Mouse (Mus musculus): ENCODE results near the gene Tex264. TPM values are rescaled to one million over a fixed set of nuclear protein-coding genes. Genes with fewer than 3 reads are reported as not detected.

Gene Tex264
- polyA plus RNA-seq (2015; fragmentation: Nextera tagmentation; extraction: Ambion mirVana) = 72.2 and 83.3 TPM in 2 replicates

DNA sequence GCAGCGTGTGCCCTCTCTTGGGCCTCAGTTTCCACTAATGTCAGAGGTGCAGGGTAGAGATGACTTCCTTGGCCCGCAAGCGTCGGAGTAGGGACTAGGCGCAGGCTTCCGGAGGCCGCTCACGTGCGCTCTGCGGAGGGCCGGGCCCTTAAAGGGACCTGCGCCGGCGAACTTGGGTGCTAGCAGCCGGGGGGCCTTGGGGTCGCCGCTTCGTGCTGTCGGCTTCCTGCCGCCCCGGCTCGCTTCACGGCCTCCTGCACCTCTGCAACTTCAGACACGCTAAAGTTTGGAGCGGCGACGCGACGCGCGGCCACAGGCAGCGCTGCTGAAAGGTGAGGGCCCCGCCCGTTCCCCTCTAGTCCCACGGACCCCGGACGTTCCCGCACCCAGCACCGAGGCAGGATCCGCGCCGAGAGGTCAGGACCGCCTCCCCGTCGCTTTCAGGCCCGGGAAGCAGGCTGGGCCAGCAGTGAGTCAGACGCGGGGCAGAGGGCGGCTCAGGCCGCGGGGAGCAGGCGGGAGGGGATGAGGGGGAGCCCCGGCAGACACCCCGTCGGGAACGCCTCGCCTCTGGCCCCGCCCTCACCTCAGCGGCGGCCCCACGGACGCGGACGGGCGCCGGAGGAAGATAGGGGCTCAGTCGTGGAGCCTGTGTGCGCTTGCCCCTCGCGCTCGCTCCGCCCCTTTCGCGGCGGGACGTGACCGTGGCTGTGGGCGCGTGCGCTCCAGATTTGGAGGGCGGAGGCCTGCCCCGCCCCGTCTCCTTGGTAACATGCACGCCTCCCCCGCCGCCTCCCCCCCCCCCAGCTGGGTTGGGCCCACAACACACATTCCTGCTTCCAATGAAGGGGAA, at the start of gene Tex264:
Tex264 (minus strand) TSS at position 679 of the 853 bp plus-strand sequence.
- Histone ChIP-seq H3K4me3 (replicated peaks) (peak within 1 kb of the TSS; percentile 87), H3K27me3 (replicated peaks) (no peaks in the 10 kb centered on the region), H3K4me1 (peaks cover 35% of the 10 kb centered on the region), H3K27ac (replicated peaks) (peak within 1 kb of the TSS; percentile 79), H3K36me3 (peaks cover 12% of the 10 kb centered on the region), H3K4me2 (peak within 1 kb of the TSS; percentile 97), H3K9ac (replicated peaks) (peak within 1 kb of the TSS; percentile 73), H3K9me3 (replicated peaks) (no peaks in the 10 kb centered on the region)
- under 1% methylated on average over 79 of the region's 86 CpGs for WGBS
- peak; percentile 94 for ATAC-seq (ENCODE audit: low FRiP score)

DNA sequence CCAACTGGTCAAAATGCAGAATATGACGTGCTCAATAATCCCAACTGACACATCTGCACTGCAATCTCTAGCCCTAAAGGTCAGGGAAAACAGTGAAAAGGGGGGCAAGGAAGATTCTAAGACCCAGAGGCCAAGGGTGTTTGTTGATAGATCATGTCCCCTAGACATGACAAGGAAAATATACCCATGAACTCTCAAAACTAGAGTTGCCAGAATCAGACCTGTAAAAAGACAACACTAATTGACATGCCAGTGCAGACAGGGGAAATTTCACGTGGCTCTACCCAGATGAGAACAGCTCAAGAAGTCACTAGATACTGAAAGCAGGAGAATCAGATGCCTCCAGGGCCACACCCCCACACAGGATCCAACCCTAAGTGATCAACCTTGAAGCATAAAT, 48.0 kb upstream of the Tex264 start:
- no peaks in the 10 kb centered on the region for H3K9me3 ChIP-seq (replicated peaks)
- ATAC-seq (ENCODE audit: low FRiP score) = no peak
- no peaks in the 10 kb centered on the region; the same call in 1 of the 2 replicates for H3K4me1 ChIP-seq
- no peaks in the 10 kb centered on the region for H3K27me3 ChIP-seq (replicated peaks)
- H3K36me3 ChIP-seq = no peaks in the 10 kb centered on the region
- WGBS = 86% methylated on average over 2 of the region's 2 CpGs
- no peak overlapping the region for H3K4me2 ChIP-seq
- no peak overlapping the region for H3K9ac ChIP-seq (replicated peaks)
- H3K4me3 ChIP-seq (replicated peaks) = no peak overlapping the region
- H3K27ac ChIP-seq (replicated peaks) = no peak overlapping the region

DNA sequence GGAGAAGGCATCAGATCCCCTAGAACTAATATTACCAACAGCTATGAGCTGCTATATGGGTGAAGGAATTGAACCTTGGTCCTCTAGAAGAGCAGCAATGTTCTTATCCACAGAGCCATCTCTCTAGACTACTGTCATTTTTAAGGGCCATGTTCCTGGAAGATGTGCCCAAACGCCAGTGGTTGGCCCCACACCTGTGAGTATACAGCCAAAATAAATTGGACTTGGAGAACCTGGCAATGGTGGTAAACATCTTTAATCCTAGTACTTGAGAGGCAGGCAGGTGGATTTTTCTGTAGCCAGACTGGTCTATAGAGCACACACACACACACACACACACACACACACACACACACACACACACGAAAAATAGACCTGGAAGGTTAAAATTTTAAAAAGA, 43.7 kb upstream of the Tex264 start:
- no peak overlapping the region for H3K4me2 ChIP-seq
- no peaks in the 10 kb centered on the region; the same call in 1 of the 2 replicates for H3K4me1 ChIP-seq
- H3K36me3 ChIP-seq = no peaks in the 10 kb centered on the region
- 87% methylated on average over 2 of the region's 2 CpGs for WGBS
- no peak overlapping the region for H3K27ac ChIP-seq (replicated peaks)
- no peaks in the 10 kb centered on the region for H3K27me3 ChIP-seq (replicated peaks)
- H3K9ac ChIP-seq (replicated peaks) = no peak overlapping the region
- H3K4me3 ChIP-seq (replicated peaks) = no peak overlapping the region
- ATAC-seq (ENCODE audit: low FRiP score) = no peak
- no peaks in the 10 kb centered on the region for H3K9me3 ChIP-seq (replicated peaks)

DNA sequence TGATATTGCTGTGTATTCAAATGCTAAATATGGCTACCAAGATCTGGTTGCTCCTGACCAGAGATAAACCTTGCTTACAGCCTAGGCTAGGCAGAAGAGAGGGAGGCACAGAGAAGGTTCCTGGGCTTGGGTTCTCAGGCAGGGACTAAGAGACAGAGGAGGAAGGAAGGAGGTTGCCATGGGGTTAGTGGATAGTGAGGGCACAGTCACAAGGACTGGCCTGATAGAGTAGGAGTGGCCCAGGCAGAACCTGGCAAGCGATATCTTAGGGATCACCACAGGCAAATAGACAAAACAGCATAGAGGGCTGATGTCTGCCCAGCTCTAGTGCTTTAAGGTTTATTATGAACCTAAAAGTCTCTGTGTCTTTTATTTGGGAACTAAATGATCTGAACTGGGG, 41.2 kb upstream of the Tex264 start:
- H3K27me3 ChIP-seq (replicated peaks) = no peaks in the 10 kb centered on the region
- no peaks in the 10 kb centered on the region for H3K9me3 ChIP-seq (replicated peaks)
- H3K9ac ChIP-seq (replicated peaks) = no peak overlapping the region
- H3K4me2 ChIP-seq = no peak overlapping the region
- no peak overlapping the region for H3K27ac ChIP-seq (replicated peaks)
- H3K4me3 ChIP-seq (replicated peaks) = no peak overlapping the region
- no peaks in the 10 kb centered on the region; the same call in 1 of the 2 replicates for H3K4me1 ChIP-seq
- WGBS = 87% methylated on average over 1 of the region's 1 CpGs
- no peak for ATAC-seq (ENCODE audit: low FRiP score)
- H3K36me3 ChIP-seq = peaks cover 3% of the 10 kb centered on the region; the same call in 1 of the 2 replicates

DNA sequence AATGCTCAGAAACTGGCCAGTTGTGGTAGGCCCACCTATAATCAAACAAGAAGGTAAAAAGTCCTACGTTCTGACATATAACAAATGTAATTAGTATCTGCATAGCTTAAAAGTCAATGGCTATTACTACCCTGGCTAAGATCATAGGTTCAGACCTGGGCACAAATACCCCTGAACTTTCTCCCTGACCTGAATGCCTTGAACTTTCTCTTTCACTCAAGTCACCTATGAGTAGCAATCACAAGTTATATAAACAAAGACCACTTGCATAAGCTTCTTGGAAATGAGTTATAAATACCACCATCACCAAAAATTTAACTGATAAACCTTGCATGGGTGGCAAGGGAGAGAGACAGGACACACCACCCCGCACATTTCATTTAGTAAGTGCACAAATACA, 39.7 kb upstream of the Tex264 start:
- WGBS = 95% methylated on average over 2 of the region's 2 CpGs
- no peak overlapping the region for H3K9ac ChIP-seq (replicated peaks)
- ATAC-seq (ENCODE audit: low FRiP score) = no peak

DNA sequence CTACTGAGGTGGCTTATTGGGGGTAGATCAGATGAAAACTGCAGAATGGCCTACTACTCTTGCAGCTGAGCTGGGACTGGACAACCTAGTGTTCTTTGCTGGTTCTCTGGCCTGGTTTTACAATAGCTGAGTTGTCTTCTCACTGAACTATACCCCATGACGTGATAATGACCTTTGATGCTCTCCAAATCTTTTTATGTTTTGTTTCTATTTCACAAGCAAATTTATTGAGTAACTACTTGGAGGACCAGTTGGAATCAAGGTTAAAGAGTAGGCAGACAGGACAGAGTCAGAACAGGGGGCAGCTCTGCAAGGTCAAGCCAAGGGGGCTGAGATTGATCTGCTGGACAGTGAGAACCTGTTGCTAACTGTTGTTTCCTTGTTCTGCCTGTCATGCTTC, 39.1 kb upstream of the Tex264 start:
- Histone ChIP-seq H3K36me3 (peaks cover 10% of the 10 kb centered on the region), H3K27ac (replicated peaks) (no peak overlapping the region), H3K9ac (replicated peaks) (no peak overlapping the region), H3K9me3 (replicated peaks) (no peaks in the 10 kb centered on the region), H3K27me3 (replicated peaks) (no peaks in the 10 kb centered on the region), H3K4me1 (no peaks in the 10 kb centered on the region), H3K4me3 (replicated peaks) (no peak overlapping the region), H3K4me2 (no peak overlapping the region)
- ATAC-seq (ENCODE audit: low FRiP score) = no peak
- WGBS = 81% methylated on average over 1 of the region's 1 CpGs

More for the DNA sequence above, 39.7 kb upstream of the Tex264 start:
- Histone ChIP-seq H3K27me3 (replicated peaks) (no peaks in the 10 kb centered on the region), H3K4me1 (no peaks in the 10 kb centered on the region), H3K4me2 (no peak overlapping the region), H3K27ac (replicated peaks) (no peak overlapping the region), H3K4me3 (replicated peaks) (no peak overlapping the region), H3K36me3 (peaks cover 5% of the 10 kb centered on the region), H3K9me3 (replicated peaks) (no peaks in the 10 kb centered on the region)

DNA sequence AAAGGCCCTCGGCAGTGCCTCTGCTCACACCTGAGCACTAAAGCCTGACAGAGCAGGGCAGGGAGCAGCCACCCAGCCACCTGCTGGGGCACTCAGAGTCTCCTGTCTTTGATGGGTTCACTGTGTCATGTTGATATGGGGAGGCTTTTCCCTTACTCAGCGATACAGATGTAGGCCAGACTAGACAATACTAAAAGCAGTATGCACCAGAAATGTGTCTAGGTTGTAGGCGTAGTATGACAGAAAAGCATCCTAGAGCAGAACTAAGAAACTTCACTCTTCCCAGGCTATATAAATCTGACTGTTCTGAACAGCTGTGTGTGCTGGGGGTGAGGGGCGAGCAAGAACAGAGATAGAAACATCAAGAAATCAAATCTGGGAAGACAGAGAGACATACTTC, 31.0 kb upstream of the Tex264 start:
- peaks cover 68% of the 10 kb centered on the region for H3K36me3 ChIP-seq

DNA sequence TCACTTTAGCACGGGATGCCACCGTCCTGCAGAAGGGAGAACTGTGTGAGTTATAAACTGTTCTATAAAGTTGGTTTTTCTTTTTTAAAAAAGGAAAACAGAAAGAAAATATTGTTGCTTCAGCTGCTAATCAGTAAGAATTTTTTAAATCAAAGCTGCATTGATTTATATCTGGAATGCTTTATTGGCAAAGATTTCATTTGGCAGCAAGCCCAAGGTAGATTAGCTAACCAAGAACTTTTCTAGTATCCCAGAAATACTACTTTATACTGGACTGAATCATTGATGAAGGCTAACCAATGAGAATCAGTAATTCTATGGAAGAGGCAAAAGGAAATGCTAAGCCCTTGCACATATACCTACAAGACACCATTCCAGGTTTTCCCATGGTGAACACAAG, 30.5 kb upstream of the Tex264 start:
- Histone ChIP-seq H3K9me3 (replicated peaks) (no peaks in the 10 kb centered on the region), H3K27ac (replicated peaks) (no peak overlapping the region), H3K4me1 (no peaks in the 10 kb centered on the region), H3K4me3 (replicated peaks) (no peak overlapping the region), H3K9ac (replicated peaks) (no peak overlapping the region), H3K4me2 (no peak overlapping the region), H3K36me3 (peaks cover 70% of the 10 kb centered on the region), H3K27me3 (replicated peaks) (no peaks in the 10 kb centered on the region)
- no peak for ATAC-seq (ENCODE audit: low FRiP score)
- WGBS = 99% methylated on average over 2 of the region's 2 CpGs

More for the DNA sequence above, 31.0 kb upstream of the Tex264 start:
- Histone ChIP-seq H3K4me2 (no peak overlapping the region), H3K9ac (replicated peaks) (no peak overlapping the region), H3K27me3 (replicated peaks) (no peaks in the 10 kb centered on the region), H3K9me3 (replicated peaks) (no peaks in the 10 kb centered on the region), H3K4me3 (replicated peaks) (no peak overlapping the region), H3K4me1 (no peaks in the 10 kb centered on the region), H3K27ac (replicated peaks) (no peak overlapping the region)
- 92% methylated on average over 4 of the region's 4 CpGs for WGBS
- no peak for ATAC-seq (ENCODE audit: low FRiP score)

DNA sequence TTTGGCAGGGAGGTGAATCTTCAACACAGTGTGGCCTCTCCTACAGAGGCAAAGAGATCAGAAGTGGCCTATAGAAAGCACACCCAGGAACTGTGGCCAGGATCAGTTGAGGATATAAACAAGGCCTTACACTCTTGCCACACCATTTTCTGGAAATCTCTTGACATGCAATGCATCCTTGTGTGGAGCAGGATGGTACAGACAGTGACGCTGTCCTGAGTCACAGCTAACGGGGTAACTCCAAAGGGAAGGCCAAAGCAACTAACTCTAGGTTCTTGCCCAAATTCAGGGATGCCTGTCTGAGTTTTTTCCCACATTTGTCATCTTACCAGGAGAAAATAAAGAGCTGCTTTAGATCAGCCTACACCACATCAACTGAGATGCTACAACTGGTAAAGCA, 26.7 kb upstream of the Tex264 start:
- ATAC-seq (ENCODE audit: low FRiP score) = no peak
- 93% methylated on average over 2 of the region's 2 CpGs for WGBS
- Histone ChIP-seq H3K4me3 (replicated peaks) (no peak overlapping the region), H3K4me2 (no peak overlapping the region), H3K4me1 (no peaks in the 10 kb centered on the region), H3K27me3 (replicated peaks) (no peaks in the 10 kb centered on the region), H3K36me3 (peaks cover 74% of the 10 kb centered on the region), H3K9me3 (replicated peaks) (no peaks in the 10 kb centered on the region), H3K27ac (replicated peaks) (no peak overlapping the region), H3K9ac (replicated peaks) (no peak overlapping the region)

DNA sequence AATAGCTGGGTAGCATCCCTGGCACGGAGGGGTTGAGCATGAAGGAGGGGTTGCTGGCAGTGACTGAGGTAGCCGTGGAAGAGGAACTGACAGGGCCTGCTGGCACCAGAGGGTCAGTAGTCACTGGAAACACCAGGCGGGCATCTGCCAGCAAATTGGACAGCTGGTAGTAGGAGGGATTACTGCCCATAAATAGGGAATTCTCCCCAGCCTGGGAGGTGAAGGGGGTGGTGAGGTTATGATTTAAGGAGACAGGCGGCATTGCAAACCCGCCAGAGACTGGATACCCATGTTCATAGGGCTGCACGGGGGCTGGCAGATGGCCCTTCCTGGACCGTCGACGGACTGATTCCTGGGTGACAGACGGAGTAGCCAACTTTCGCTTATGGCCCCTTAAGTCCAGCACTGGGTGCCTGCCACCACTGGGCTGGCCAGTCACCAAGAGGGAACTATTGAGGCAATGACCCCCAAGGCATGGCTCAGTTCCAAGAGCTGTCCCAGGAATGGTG, 7.3 kb upstream of the Tex264 start:
- H3K27ac ChIP-seq (replicated peaks) = no peak overlapping the region
- H3K36me3 ChIP-seq = peaks cover 41% of the 10 kb centered on the region
- H3K27me3 ChIP-seq (replicated peaks) = no peaks in the 10 kb centered on the region
- H3K9ac ChIP-seq (replicated peaks) = no peak overlapping the region
- no peak overlapping the region for H3K4me3 ChIP-seq (replicated peaks)
- no peak for ATAC-seq (ENCODE audit: low FRiP score)
- no peaks in the 10 kb centered on the region for H3K4me1 ChIP-seq
- no peaks in the 10 kb centered on the region for H3K9me3 ChIP-seq (replicated peaks)
- H3K4me2 ChIP-seq = no peak overlapping the region
- WGBS = 70% methylated on average over 11 of the region's 11 CpGs

DNA sequence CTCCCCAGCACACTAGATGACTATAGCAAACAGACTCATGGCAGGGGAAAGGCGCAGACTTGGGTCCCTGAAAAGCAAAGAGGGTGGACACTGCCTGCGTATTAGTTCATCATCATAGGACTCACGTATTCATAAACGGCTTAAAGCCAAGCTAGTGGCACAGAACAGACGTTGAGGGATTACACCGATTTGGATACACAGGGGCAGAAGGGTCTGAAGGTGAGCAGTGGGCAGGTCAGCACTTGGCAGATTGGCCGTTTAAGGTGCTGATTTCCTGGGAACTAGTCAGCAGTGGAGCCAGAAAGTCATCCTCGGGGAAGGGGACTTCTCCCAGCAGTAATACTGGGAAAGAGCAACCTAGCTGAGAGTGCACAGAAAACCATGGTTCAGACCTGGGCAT, 3.1 kb upstream of the Tex264 start:
- Histone ChIP-seq H3K4me2 (no peak overlapping the region), H3K36me3 (peaks cover 17% of the 10 kb centered on the region), H3K27ac (replicated peaks) (no peak overlapping the region), H3K4me3 (replicated peaks) (no peak overlapping the region), H3K9me3 (replicated peaks) (no peaks in the 10 kb centered on the region), H3K9ac (replicated peaks) (no peak overlapping the region), H3K27me3 (replicated peaks) (no peaks in the 10 kb centered on the region), H3K4me1 (peaks cover 31% of the 10 kb centered on the region)
- no peak for ATAC-seq (ENCODE audit: low FRiP score)
- 88% methylated on average over 8 of the region's 8 CpGs for WGBS

DNA sequence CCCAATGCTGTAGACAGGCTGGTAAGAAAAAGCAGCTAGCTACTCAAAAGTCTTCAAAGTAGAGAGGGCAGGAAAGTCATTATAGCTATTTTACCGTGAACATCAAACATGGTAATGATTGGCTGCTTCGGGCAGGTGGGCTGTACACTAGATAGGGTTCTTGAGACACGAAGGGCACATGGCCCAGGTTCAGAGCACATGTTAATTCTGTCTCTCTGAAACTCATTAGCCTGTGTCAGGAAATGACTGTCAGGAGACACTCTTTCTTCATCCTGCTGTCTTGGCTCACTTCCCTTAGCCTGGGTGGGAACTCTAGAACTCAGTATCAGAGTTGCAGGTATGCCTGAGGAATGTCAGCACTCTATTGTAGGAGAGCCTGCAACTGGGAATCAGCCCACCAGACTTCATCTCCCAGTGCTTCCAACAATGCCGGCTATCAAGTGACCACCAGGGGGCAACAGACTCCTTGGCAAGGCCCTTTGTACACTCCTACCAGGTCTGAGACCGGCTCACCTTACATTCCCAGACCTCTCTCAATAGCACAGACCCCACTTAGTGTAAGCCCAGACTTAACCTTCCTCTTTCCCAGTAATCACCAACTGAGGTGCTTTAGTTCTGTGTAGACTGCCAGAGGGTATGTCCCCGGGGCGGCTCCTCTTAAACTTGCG, 1.4 kb upstream of the Tex264 start:
- Histone ChIP-seq H3K4me2 (peak overlapping the region; percentile 20; the same call in 1 of the 2 replicates), H3K9ac (replicated peaks) (no peak overlapping the region), H3K9me3 (replicated peaks) (no peaks in the 10 kb centered on the region), H3K36me3 (peaks cover 3% of the 10 kb centered on the region; the same call in 1 of the 2 replicates), H3K27me3 (replicated peaks) (no peaks in the 10 kb centered on the region), H3K4me3 (replicated peaks) (no peak overlapping the region), H3K4me1 (peaks cover 35% of the 10 kb centered on the region), H3K27ac (replicated peaks) (no peak overlapping the region)
- no peak for ATAC-seq (ENCODE audit: low FRiP score)
- WGBS = 33% methylated on average over 8 of the region's 8 CpGs
